Mouse (Mus musculus) forebrain, embryonic 14.5 days (tissue): ENCODE results near the gene Ces1c. TPM values are rescaled to one million over a fixed set of nuclear protein-coding genes. Genes with fewer than 3 reads are reported as not detected.

Experiments
- ATAC-seq: fragments of 200-750 bp; cut with Nextera tagmentation; 2 replicates; pipeline ENCODE4 v1.8.0; 2017; ENCODE audit warnings: mild to moderate bottlenecking, moderate library complexity
- DNase-seq: peaks from one replicate; pipeline ENCODE4 v3.0.0-alpha.2; 2015; ENCODE audit warnings: low spot score
- H3K27ac ChIP-seq: fragments of 300-500 bp; sonication (generic); 2 replicates; pipeline ENCODE4 v1.5.1; 2014; ENCODE audit warnings: low read depth, mild to moderate bottlenecking, control low read depth, low read length, moderate library complexity
- H3K27me3 ChIP-seq: fragments of 300-500 bp; sonication (generic); replicated peaks from 2 replicates; pipeline ENCODE4 v1.6.1; 2014; ENCODE audit warnings: low read length, control low read depth, mixed read lengths; ENCODE audit not compliant: control insufficient read depth, insufficient read depth
- H3K36me3 ChIP-seq: fragments of 300-500 bp; sonication (generic); 2 replicates; pipeline ENCODE4 v1.6.1; 2014; ENCODE audit warnings: low read length, control low read depth; ENCODE audit not compliant: control insufficient read depth, insufficient read depth
- H3K4me1 ChIP-seq: fragments of 300-500 bp; sonication (generic); 2 replicates; pipeline ENCODE4 v1.6.1; 2014; ENCODE audit warnings: antibody characterized with exemption, low read length, control low read depth; ENCODE audit not compliant: control insufficient read depth, insufficient read depth
- H3K4me2 ChIP-seq: fragments of 300-500 bp; sonication (generic); 2 replicates; pipeline ENCODE4 v1.6.1; 2014; ENCODE audit warnings: mild to moderate bottlenecking, control low read depth, low read length
- H3K4me3 ChIP-seq: fragments of 300-500 bp; sonication (generic); 2 replicates; pipeline ENCODE4 v1.5.1; 2014; ENCODE audit warnings: low read depth, low read length, control low read depth
- H3K9ac ChIP-seq: fragments of 300-500 bp; sonication (generic); 2 replicates; pipeline ENCODE4 v1.6.1; 2014; ENCODE audit warnings: mild to moderate bottlenecking, low read length, control low read depth, moderate library complexity
- H3K9me3 ChIP-seq: fragments of 300-500 bp; sonication (generic); replicated peaks from 2 replicates; pipeline ENCODE4 v1.6.1; 2016; ENCODE audit warnings: low read length, control low read depth, mixed read lengths; ENCODE audit not compliant: control insufficient read depth
- WGBS: fragments of 180-500 bp; shearing (Covaris S2); extraction: QIAGEN DNeasy Blood & Tissue Kit; methylation state at CpG from one replicate; pipeline ENCODE4 v1.1.7; 2014; 5-methylcytosine and 5-hydroxymethylcytosine counted together
- polyA plus RNA-seq: library from polyadenylated mRNA; unstranded; fragments of >200 nt; fragmentation: Nextera tagmentation; extraction: Ambion mirVana; gene quantifications from 2 replicates; pipeline ENCODE4 v1.2.1, GENCODE M21; 2014

Ces1c gene
- polyA plus RNA-seq, 1 experiment from 2014 or later = not detected

GRCm38 (mm10) chr8:93132196-93132595 is 1.1 kb upstream of the Ces1c start:
- Histone ChIP-seq H3K4me2 (no peak overlapping the region), H3K4me3 (no peak overlapping the region), H3K9ac (no peak overlapping the region), H3K27ac (no peak overlapping the region), H3K4me1 (no peaks in the 10 kb centered on the region), H3K27me3 (no peaks in the 10 kb centered on the region), H3K36me3 (no peaks in the 10 kb centered on the region), H3K9me3 (no peaks in the 10 kb centered on the region)
- 97% methylated on average over 2 of the region's 2 CpGs for WGBS
- no peak for ATAC-seq
- no peak for DNase-seq

DNA sequence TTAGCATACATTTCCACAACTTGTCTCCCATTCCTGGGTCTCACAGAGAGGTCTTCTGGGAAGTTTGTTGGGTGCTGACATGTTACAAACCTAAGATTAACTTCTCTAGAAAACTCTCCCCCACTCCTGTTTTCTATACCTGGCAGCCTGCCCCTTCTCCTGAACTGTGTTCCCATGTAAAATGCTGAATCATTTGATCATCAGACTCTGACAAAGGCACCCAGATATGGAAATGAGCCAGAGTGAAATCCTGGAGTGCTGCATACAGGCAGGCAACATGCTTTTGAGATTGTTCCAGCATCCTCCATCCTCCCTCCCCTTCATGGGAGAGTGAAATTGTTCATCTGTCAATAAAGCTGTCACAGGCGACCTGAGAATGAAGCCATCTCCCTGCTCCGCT is 4.6 kb downstream of the Ces1c start:
- Histone ChIP-seq H3K27ac (no peak overlapping the region), H3K27me3 (no peaks in the 10 kb centered on the region), H3K4me1 (no peaks in the 10 kb centered on the region), H3K9ac (no peak overlapping the region), H3K36me3 (no peaks in the 10 kb centered on the region), H3K4me3 (no peak overlapping the region), H3K9me3 (no peaks in the 10 kb centered on the region), H3K4me2 (no peak overlapping the region)
- WGBS = 75% methylated on average over 2 of the region's 2 CpGs
- DNase-seq = no peak
- no peak for ATAC-seq

GRCm38 (mm10) chr8:93122005-93122404 is 9.1 kb downstream of the Ces1c start:
- Histone ChIP-seq H3K36me3 (no peaks in the 10 kb centered on the region), H3K27me3 (no peaks in the 10 kb centered on the region), H3K4me2 (no peak overlapping the region), H3K9me3 (no peaks in the 10 kb centered on the region), H3K9ac (no peak overlapping the region), H3K4me3 (no peak overlapping the region), H3K27ac (no peak overlapping the region), H3K4me1 (no peaks in the 10 kb centered on the region)
- WGBS = 96% methylated on average over 1 of the region's 1 CpGs
- DNase-seq (no peak), ATAC-seq (no peak)

DNA sequence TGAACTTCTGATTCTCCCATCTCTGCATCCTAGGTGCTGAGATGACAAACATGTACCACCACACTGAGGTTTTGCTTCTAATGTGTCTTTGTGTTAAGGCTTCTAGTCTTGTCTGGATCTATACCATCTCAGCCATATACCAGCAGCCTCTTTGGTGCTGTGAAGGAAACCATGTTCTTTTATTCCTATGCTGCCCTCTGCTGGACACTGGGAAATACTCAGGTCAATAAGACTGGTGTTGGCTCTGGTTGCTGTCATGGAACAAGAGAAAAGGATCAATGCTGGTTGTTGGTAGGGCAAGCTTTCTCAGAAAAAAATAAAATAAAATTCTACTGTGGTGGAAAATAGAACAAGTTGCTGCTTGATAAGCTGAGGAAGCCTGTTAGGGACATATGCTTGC is 35.7 kb downstream of the Ces1c start:
- H3K4me1 ChIP-seq = no peaks in the 10 kb centered on the region
- no peak overlapping the region for H3K27ac ChIP-seq
- no peak overlapping the region for H3K4me2 ChIP-seq
- no peak overlapping the region for H3K4me3 ChIP-seq
- H3K27me3 ChIP-seq = no peaks in the 10 kb centered on the region
- no peaks in the 10 kb centered on the region for H3K9me3 ChIP-seq
- ATAC-seq (no peak), DNase-seq (peak; percentile 73)
- no peak overlapping the region for H3K9ac ChIP-seq
- H3K36me3 ChIP-seq = no peaks in the 10 kb centered on the region

DNA sequence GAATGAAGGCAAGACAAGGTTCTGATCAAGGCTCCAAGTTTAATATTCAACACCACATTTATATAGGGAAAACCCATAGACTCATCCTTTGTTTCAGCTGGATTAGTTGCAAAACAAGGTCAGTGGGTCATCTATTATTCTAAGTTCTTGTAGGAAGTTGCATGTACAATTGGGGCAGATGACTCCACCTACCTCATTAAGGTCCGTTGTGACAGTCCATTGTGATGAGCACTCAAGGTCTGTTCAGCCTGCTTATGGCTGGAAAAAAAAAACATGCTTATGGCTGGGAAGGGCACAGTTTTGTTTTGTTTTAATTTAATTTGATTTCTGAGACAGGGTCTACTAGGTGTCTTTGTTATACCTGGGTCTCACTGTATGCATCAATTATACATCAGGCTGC is 39.8 kb downstream of the Ces1c start:
- Histone ChIP-seq H3K36me3 (no peaks in the 10 kb centered on the region), H3K27me3 (no peaks in the 10 kb centered on the region), H3K9me3 (no peaks in the 10 kb centered on the region), H3K4me3 (no peak overlapping the region), H3K9ac (no peak overlapping the region), H3K4me2 (no peak overlapping the region), H3K4me1 (no peaks in the 10 kb centered on the region), H3K27ac (no peak overlapping the region)
- DNase-seq (no peak), ATAC-seq (no peak)
- 58% methylated on average over 1 of the region's 1 CpGs for whole genome bisulfite sequencing

- Histone ChIP-seq H3K4me2 (no peak overlapping the region), H3K4me3 (no peak overlapping the region), H3K27ac (no peak overlapping the region), H3K27me3 (no peaks in the 10 kb centered on the region), H3K36me3 (no peaks in the 10 kb centered on the region), H3K4me1 (no peaks in the 10 kb centered on the region), H3K9ac (no peak overlapping the region), H3K9me3 (no peaks in the 10 kb centered on the region)
- peak; percentile 21 for DNase-seq
- WGBS = 5% methylated on average over 2 of the region's 2 CpGs
- peak; percentile 62; the same call in 1 of the 2 replicates for ATAC-seq
These were observed 42.4 kb downstream of the Ces1c start for GRCm38 (mm10) chr8:93088686-93089122.

DNA sequence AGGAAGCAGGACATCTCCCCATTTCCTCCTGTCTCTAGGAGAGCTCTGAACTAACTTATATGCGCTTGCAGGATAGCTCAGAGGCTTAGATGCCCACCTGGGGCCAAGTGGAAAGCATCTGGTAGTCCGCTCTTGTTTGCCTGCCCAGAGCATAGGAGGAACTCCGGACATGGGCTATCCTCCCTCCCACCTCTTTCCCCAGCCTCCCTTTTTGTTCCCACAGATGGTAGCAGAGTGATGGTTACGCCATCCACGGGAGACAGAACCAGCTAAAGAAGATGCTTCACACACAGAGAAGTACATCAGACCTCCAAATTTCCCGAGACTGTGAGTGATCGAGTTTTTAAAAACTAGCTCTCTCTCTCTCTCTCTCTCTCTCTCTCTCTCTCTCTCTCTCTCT is 42.9 kb downstream of the Ces1c start:
- Histone ChIP-seq H3K4me3 (no peak overlapping the region), H3K27me3 (no peaks in the 10 kb centered on the region), H3K9me3 (no peaks in the 10 kb centered on the region), H3K4me2 (no peak overlapping the region), H3K4me1 (no peaks in the 10 kb centered on the region), H3K27ac (no peak overlapping the region), H3K9ac (peak overlapping the region; percentile 25; the same call in 1 of the 2 replicates), H3K36me3 (no peaks in the 10 kb centered on the region)
- ATAC-seq (no peak), DNase-seq (no peak)
- WGBS = 25% methylated on average over 7 of the region's 7 CpGs

GRCm38 (mm10) chr8:93079887-93080286 is 51.2 kb downstream of the Ces1c start, which contains the start of gene Ces1b:
Gene Ces1b (minus strand): TSS chr8:93080017.
- no peaks in the 10 kb centered on the region for H3K27me3 ChIP-seq
- no peaks in the 10 kb centered on the region for H3K36me3 ChIP-seq
- no peak for DNase-seq
- WGBS = 70% methylated on average over 2 of the region's 2 CpGs
- ATAC-seq = no peak
- no peak within 1 kb of the TSS for H3K27ac ChIP-seq
- H3K9me3 ChIP-seq = no peaks in the 10 kb centered on the region
- H3K4me3 ChIP-seq = no peak within 1 kb of the TSS
- H3K4me1 ChIP-seq = no peaks in the 10 kb centered on the region
- H3K9ac ChIP-seq = no peak within 1 kb of the TSS
- no peak within 1 kb of the TSS for H3K4me2 ChIP-seq

- no peak for ATAC-seq
- no peak overlapping the region for H3K27ac ChIP-seq
- no peaks in the 10 kb centered on the region for H3K9me3 ChIP-seq
- WGBS = 87% methylated on average over 4 of the region's 4 CpGs
- H3K4me3 ChIP-seq = no peak overlapping the region
- no peaks in the 10 kb centered on the region for H3K27me3 ChIP-seq
- H3K4me1 ChIP-seq = no peaks in the 10 kb centered on the region
- H3K9ac ChIP-seq = no peak overlapping the region
- no peaks in the 10 kb centered on the region for H3K36me3 ChIP-seq
- H3K4me2 ChIP-seq = no peak overlapping the region
- DNase-seq = no peak
These were observed 55.8 kb downstream of the Ces1c start for GRCm38 (mm10) chr8:93075251-93075650.
